Mouse (Mus musculus): ENCODE measurements around the gene Gba2. TPM values are rescaled to one million over a fixed set of nuclear protein-coding genes. Genes with fewer than 3 reads are reported as not detected.
A peak's percentile ranks its signal among the peaks of the same experiment; 100 is the strongest.
"Not testable (repeated sequence)": the region's sequence is repeated elsewhere in the genome, so short reads cannot be mapped to it uniquely, and the experiment has no call there.

Gba2 gene
- polyA plus RNA-seq, 1 experiment = 87.0 TPM

DNA sequence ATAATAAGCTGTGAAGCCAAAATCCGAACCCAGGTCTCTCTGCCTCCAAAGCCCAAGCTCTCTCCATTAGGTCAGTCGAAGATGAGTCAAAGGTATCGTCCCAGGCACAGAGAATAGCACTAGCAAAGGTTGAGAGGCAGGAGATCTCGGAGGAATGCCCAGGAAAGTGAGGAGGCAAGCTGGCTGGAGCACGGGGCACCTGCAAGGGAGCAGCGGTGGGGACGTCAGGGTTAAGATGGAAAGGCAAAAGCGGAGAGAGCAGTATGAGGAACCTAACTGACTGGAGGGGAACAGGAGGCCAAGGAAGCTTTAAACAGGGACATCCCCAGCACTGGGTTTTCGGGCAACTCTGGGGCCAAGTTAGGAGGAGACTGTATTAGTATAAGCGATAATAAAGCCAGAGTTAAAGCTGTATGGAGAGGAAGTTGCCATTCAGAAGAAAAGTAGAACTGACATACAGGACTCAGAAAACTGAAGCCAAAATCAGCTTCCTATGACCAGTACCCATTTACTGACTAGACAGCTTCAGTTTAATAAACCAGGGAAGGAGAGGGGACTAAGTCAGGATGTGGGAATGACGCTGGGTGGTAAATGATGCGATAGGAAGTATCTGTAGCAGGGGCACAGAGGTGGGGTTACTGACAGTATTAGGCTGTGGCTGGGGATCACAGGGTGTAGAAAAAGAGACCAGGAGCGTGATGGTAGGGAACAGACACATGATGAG lies 19.0 kb downstream of the Gba2 start:
- peaks cover 18% of the 10 kb centered on the region for H3K36me3 ChIP-seq (ENCODE audit: control insufficient read depth, insufficient read depth, low read length)
- H3K4me1 ChIP-seq (replicated peaks; ENCODE audit: control insufficient read depth, insufficient read depth, low read length) = peaks cover 38% of the 10 kb centered on the region

DNA sequence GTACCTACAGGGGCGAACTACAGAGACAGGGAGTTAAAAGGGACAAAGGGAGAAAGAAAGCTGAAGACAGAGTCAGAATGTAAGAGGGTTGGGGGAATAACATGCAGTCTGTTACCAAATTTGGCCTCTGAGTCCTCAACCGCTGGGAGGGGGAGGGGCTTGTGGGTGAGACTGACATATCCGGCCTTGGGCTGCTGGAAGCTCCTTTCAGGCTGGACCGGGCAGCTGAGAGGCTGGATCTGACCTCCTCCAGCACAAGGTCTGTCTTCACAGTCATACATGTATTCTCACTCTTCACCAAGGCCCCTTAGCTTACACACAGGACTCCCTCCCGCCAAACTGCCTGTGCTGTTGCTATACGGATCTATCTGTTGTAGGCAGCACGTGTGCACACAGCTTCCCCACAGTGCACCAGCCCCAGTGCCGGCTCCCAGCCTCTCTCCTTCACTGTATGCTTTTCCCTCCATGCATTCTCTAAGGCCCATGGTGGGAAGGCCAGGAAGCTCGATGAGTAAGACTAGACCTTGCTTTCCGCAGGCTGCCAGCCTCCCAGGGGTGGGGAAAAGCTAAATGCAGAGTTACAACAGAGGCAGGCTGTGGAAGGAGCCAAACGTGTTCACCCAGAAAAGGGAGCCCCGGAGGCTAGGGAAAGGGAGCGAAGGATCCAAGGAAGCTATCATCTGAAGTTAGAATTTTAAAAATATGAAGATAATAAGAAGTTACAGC lies 19.9 kb downstream of the Gba2 start:
- H3K4me1 ChIP-seq (replicated peaks; ENCODE audit: control insufficient read depth, insufficient read depth, low read length) = peaks cover 38% of the 10 kb centered on the region
- 7% methylated on average over 13 of the region's 13 CpGs for WGBS
- H3K36me3 ChIP-seq (ENCODE audit: control insufficient read depth, insufficient read depth, low read length) = peaks cover 27% of the 10 kb centered on the region
- no peaks in the 10 kb centered on the region for H3K27me3 ChIP-seq (ENCODE audit: control insufficient read depth, insufficient read depth, low read length)
- no peak for TF ChIP-seq POLR2A (IDR thresholded peaks at IDR 0.05; ENCODE audit: control insufficient read depth, extremely low read depth, insufficient read depth, low read length, poor library complexity)
- TF ChIP-seq CTCF (IDR thresholded peaks at IDR 0.05; ENCODE audit: borderline replicate concordance, control insufficient read depth, extremely low read depth, insufficient read depth, low read length, poor library complexity) = no peak
- H3K4me3 ChIP-seq (ENCODE audit: control insufficient read depth, insufficient read depth, low read length) = peak overlapping the region; percentile 15
- no peak overlapping the region for H3K27ac ChIP-seq (ENCODE audit: control insufficient read depth, insufficient read depth, low read length)
- DNase-seq = peak; percentile 78

More for the DNA sequence above, 19.0 kb downstream of the Gba2 start:
- no peaks in the 10 kb centered on the region for H3K27me3 ChIP-seq (ENCODE audit: control insufficient read depth, insufficient read depth, low read length)
- peak; percentile 13 for DNase-seq
- 0 out of 2 replicates have a peak overlapping the region, but pooled peaks have one; percentile 5 for H3K27ac ChIP-seq (ENCODE audit: control insufficient read depth, insufficient read depth, low read length)
- WGBS = 27% methylated on average over 13 of the region's 13 CpGs
- no peak for TF ChIP-seq POLR2A (IDR thresholded peaks at IDR 0.05; ENCODE audit: control insufficient read depth, extremely low read depth, insufficient read depth, low read length, poor library complexity)
- TF ChIP-seq CTCF (IDR thresholded peaks at IDR 0.05; ENCODE audit: borderline replicate concordance, control insufficient read depth, extremely low read depth, insufficient read depth, low read length, poor library complexity) = no peak
- peak overlapping the region; percentile 33 for H3K4me3 ChIP-seq (ENCODE audit: control insufficient read depth, insufficient read depth, low read length)

- H3K4me3 ChIP-seq (ENCODE audit: control insufficient read depth, insufficient read depth, low read length) = no peak overlapping the region
- no peak for TF ChIP-seq CTCF (IDR thresholded peaks at IDR 0.05; ENCODE audit: borderline replicate concordance, control insufficient read depth, extremely low read depth, insufficient read depth, low read length, poor library complexity)
- no peak for TF ChIP-seq POLR2A (IDR thresholded peaks at IDR 0.05; ENCODE audit: control insufficient read depth, extremely low read depth, insufficient read depth, low read length, poor library complexity)
- no peak for DNase-seq
- 0 out of 2 replicates have a peak overlapping the region, but pooled peaks have one; percentile 7 for H3K27ac ChIP-seq (ENCODE audit: control insufficient read depth, insufficient read depth, low read length)
- peaks cover 34% of the 10 kb centered on the region for H3K36me3 ChIP-seq (ENCODE audit: control insufficient read depth, insufficient read depth, low read length)
- no peaks in the 10 kb centered on the region for H3K27me3 ChIP-seq (ENCODE audit: control insufficient read depth, insufficient read depth, low read length)
- WGBS = 25% methylated on average over 5 of the region's 5 CpGs
- peaks cover 35% of the 10 kb centered on the region for H3K4me1 ChIP-seq (replicated peaks; ENCODE audit: control insufficient read depth, insufficient read depth, low read length)
These were observed 20.5 kb downstream of the Gba2 start for GRCm38 (mm10) chr4:43558028-43558630.

GRCm38 (mm10) chr4:43555926-43556325 lies 22.7 kb downstream of the Gba2 start:
- WGBS = 83% methylated on average over 7 of the region's 7 CpGs
- Histone ChIP-seq H3K4me3 (ENCODE audit: control insufficient read depth, insufficient read depth, low read length) (no peak overlapping the region), H3K4me1 (replicated peaks; ENCODE audit: control insufficient read depth, insufficient read depth, low read length) (peaks cover 31% of the 10 kb centered on the region), H3K36me3 (ENCODE audit: control insufficient read depth, insufficient read depth, low read length) (peaks cover 56% of the 10 kb centered on the region), H3K27me3 (ENCODE audit: control insufficient read depth, insufficient read depth, low read length) (no peaks in the 10 kb centered on the region), H3K27ac (ENCODE audit: control insufficient read depth, insufficient read depth, low read length) (no peak overlapping the region)
- DNase-seq = no peak
- TF ChIP-seq CTCF (IDR thresholded peaks at IDR 0.05; ENCODE audit: borderline replicate concordance, control insufficient read depth, extremely low read depth, insufficient read depth, low read length, poor library complexity) (no peak), POLR2A (IDR thresholded peaks at IDR 0.05; ENCODE audit: control insufficient read depth, extremely low read depth, insufficient read depth, low read length, poor library complexity) (no peak)

DNA sequence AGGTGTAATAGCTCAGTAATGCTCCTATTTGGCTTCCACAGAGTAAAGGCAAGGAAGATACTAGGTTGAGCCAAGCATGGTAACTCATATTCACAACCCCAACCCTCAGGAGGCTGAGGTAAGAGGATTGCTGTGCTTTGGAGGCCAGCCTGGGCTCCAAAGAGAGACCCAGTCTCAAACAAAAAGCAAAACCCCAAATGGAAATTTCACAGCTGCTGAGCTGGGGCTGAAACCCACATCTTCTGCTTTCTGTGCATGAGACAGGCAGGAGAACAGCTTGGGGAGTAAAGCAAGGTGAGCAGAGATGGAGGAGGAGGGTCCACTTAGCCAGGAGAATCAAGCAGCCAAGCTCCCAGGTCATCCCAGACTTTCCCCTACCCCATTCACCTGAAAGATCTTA lies 24.8 kb downstream of the Gba2 start:
- TF ChIP-seq POLR2A (IDR thresholded peaks at IDR 0.05; ENCODE audit: control insufficient read depth, extremely low read depth, insufficient read depth, low read length, poor library complexity) (no peak), CTCF (IDR thresholded peaks at IDR 0.05; ENCODE audit: borderline replicate concordance, control insufficient read depth, extremely low read depth, insufficient read depth, low read length, poor library complexity) (no peak)
- Histone ChIP-seq H3K36me3 (ENCODE audit: control insufficient read depth, insufficient read depth, low read length) (peaks cover 76% of the 10 kb centered on the region), H3K27me3 (ENCODE audit: control insufficient read depth, insufficient read depth, low read length) (no peaks in the 10 kb centered on the region)

GRCm38 (mm10) chr4:43552437-43552836 lies 26.2 kb downstream of the Gba2 start:
- no peak for DNase-seq
- peaks cover under 1% of the 10 kb centered on the region; the same call in 1 of the 2 replicates for H3K4me1 ChIP-seq (replicated peaks; ENCODE audit: control insufficient read depth, insufficient read depth, low read length)
- no peak overlapping the region for H3K27ac ChIP-seq (ENCODE audit: control insufficient read depth, insufficient read depth, low read length)
- 97% methylated on average over 5 of the region's 5 CpGs for WGBS
- H3K27me3 ChIP-seq (ENCODE audit: control insufficient read depth, insufficient read depth, low read length) = no peaks in the 10 kb centered on the region
- H3K36me3 ChIP-seq (ENCODE audit: control insufficient read depth, insufficient read depth, low read length) = peaks cover 90% of the 10 kb centered on the region
- TF ChIP-seq CTCF (IDR thresholded peaks at IDR 0.05; ENCODE audit: borderline replicate concordance, control insufficient read depth, extremely low read depth, insufficient read depth, low read length, poor library complexity) (no peak), POLR2A (IDR thresholded peaks at IDR 0.05; ENCODE audit: control insufficient read depth, extremely low read depth, insufficient read depth, low read length, poor library complexity) (no peak)
- H3K4me3 ChIP-seq (ENCODE audit: control insufficient read depth, insufficient read depth, low read length) = no peak overlapping the region

More for the DNA sequence above, 24.8 kb downstream of the Gba2 start:
- H3K4me1 ChIP-seq (replicated peaks; ENCODE audit: control insufficient read depth, insufficient read depth, low read length) = peaks cover 15% of the 10 kb centered on the region
- no peak overlapping the region for H3K4me3 ChIP-seq (ENCODE audit: control insufficient read depth, insufficient read depth, low read length)
- DNase-seq = no peak
- H3K27ac ChIP-seq (ENCODE audit: control insufficient read depth, insufficient read depth, low read length) = no peak overlapping the region

GRCm38 (mm10) chr4:43551854-43552253 lies 26.8 kb downstream of the Gba2 start:
- H3K4me1 ChIP-seq (replicated peaks; ENCODE audit: control insufficient read depth, insufficient read depth, low read length) = not testable (repeated sequence)

More at GRCm38 (mm10) chr4:43551854-43552253, 26.8 kb downstream of the Gba2 start:
- DNase-seq; H3K27me3 ChIP-seq (ENCODE audit: control insufficient read depth, insufficient read depth, low read length); H3K4me3 ChIP-seq (ENCODE audit: control insufficient read depth, insufficient read depth, low read length); H3K27ac ChIP-seq (ENCODE audit: control insufficient read depth, insufficient read depth, low read length): not testable (repeated sequence)
- 90% methylated on average over 6 of the region's 6 CpGs for WGBS
- peaks cover 96% of the 10 kb centered on the region for H3K36me3 ChIP-seq (ENCODE audit: control insufficient read depth, insufficient read depth, low read length)

Data from thymus, adult 2 months (tissue).